In genomic region chr17:79583466-79583865, GRCm38 (mm10) we compare ENCODE assay signal across 21 mouse cellular contexts. TPM values are rescaled to one million over a fixed set of nuclear protein-coding genes. Genes with fewer than 3 reads are reported as not detected.
A peak's percentile ranks its signal among the peaks of the same experiment; 100 is the strongest.
DNase-seq lines count a peak whose midpoint lies in the region; ATAC-seq lines count a peak whose summit lies in the region.
"Had no signal": no experiment of that assay in that cellular context is flagged by ENCODE, and none has a peak within 500 bp of the region (broad histone marks: within the 10 kb centered on the region; RNA-seq: fewer than 3 reads in every experiment).

No protein-coding gene starts in this region.

- H3K9ac ChIP-seq in forebrain, embryonic 12.5 days: no peak overlapping the region
- H3K9ac ChIP-seq: embryonic facial prominence, embryonic 12.5 days; heart, embryonic 15.5 days; hindbrain, embryonic 13.5 days; intestine, embryonic 15.5 days had no signal

- H3K27ac ChIP-seq in forebrain, embryonic 12.5 days: no peak overlapping the region
- H3K27ac ChIP-seq: embryonic facial prominence, embryonic 12.5 days; heart, adult 2 months; heart, embryonic 15.5 days; hindbrain, embryonic 13.5 days; hindbrain, postnatal 0 days; intestine, embryonic 15.5 days had no signal

- H3K9me3 ChIP-seq in forebrain, embryonic 12.5 days: no peaks in the 10 kb centered on the region
- H3K9me3 ChIP-seq: embryonic facial prominence, embryonic 12.5 days; heart, embryonic 15.5 days; hindbrain, embryonic 13.5 days; intestine, embryonic 15.5 days had no signal

- 67% methylated on average over 4 of the region's 4 CpGs for WGBS in forebrain, embryonic 12.5 days

- no peak overlapping the region for H3K4me2 ChIP-seq in forebrain, embryonic 12.5 days
- H3K4me2 ChIP-seq: embryonic facial prominence, embryonic 12.5 days; heart, embryonic 11.5 days; heart, embryonic 15.5 days; hindbrain, embryonic 13.5 days; intestine, embryonic 15.5 days had no signal

- no peaks in the 10 kb centered on the region for H3K36me3 ChIP-seq in forebrain, embryonic 12.5 days (replicated peaks)
- H3K36me3 ChIP-seq: embryonic facial prominence, embryonic 12.5 days; heart, embryonic 15.5 days; hindbrain, embryonic 13.5 days; intestine, embryonic 15.5 days had no signal

- no peak overlapping the region for H3K4me3 ChIP-seq in forebrain, embryonic 12.5 days (replicated peaks)
- H3K4me3 ChIP-seq: embryonic facial prominence, embryonic 12.5 days; heart, adult 2 months; heart, embryonic 15.5 days; hindbrain, embryonic 13.5 days; intestine, embryonic 15.5 days had no signal

- DNase-seq in adrenal gland, adult (ENCODE audit: inconsistent age in 2 of 2, low spot score in 1 of 2): peak; percentile 60 to 83
- DNase-seq in adrenal gland, postnatal 4 days (ENCODE audit: low spot score in 2 of 2): no peak
- peak; percentile 32 for DNase-seq in ZHBTc4 (ENCODE audit: low read depth, low spot score)
- DNase-seq in adrenal gland, postnatal 36 days: peak; percentile 44 to 52
- no peak for DNase-seq in retina, embryonic 14.5 days (ENCODE audit: low spot score)
- DNase-seq in thymus, postnatal 14 days: no peak
- DNase-seq: cerebellum, adult 11 months; cerebellum, adult 8-10 months; cerebellum, postnatal 14 days; gastrocnemius, postnatal 10 days; heart, adult 2 months; heart, postnatal 14 days; kidney, adult 18-20 months had no signal

- ATAC-seq in forebrain, embryonic 12.5 days (ENCODE audit: low FRiP score): no peak
- ATAC-seq: forebrain, embryonic 16.5 days; hindbrain, postnatal 0 days; intestine, embryonic 15.5 days had no signal

- H3K27me3 ChIP-seq in forebrain, embryonic 12.5 days: no peaks in the 10 kb centered on the region
- H3K27me3 ChIP-seq: embryonic facial prominence, embryonic 12.5 days; heart, embryonic 15.5 days; hindbrain, embryonic 13.5 days; intestine, embryonic 15.5 days had no signal

- no peaks in the 10 kb centered on the region for H3K4me1 ChIP-seq in forebrain, embryonic 12.5 days
- H3K4me1 ChIP-seq: embryonic facial prominence, embryonic 12.5 days; heart, embryonic 15.5 days; hindbrain, embryonic 13.5 days; intestine, embryonic 15.5 days had no signal

RNA-seq across cellular contexts. Expression of gene Rmdn2, which starts 28.2 kb away (rescaled TPM):
- total RNA-seq in adrenal gland, postnatal 4 days (2021): 100 to 1,000 TPM; 276 to 287 TPM
- 100 to 1,000 TPM; 287 to 356 TPM for total RNA-seq in adrenal gland, postnatal 36 days (2021)
- polyA plus RNA-seq in forebrain, embryonic 12.5 days (2016; fragmentation: Nextera tagmentation; extraction: Ambion mirVana): 5.3 and 5.4 TPM in 2 replicates

Comparison
In these comparisons a context has a peak if more than half of its experiments do, and no peak if none do; other contexts are left out.
1. DNase-seq: peak in adrenal gland, adult (2 of 2), ZHBTc4 (single experiment) and adrenal gland, postnatal 36 days (2 of 2); none in adrenal gland, postnatal 4 days (0 of 2), retina, embryonic 14.5 days (single experiment) and thymus, postnatal 14 days (single experiment).